Mouse (Mus musculus): ENCODE results near the gene Chn1.

- no peak for TF ChIP-seq CTCF (IDR thresholded peaks at IDR 0.05; ENCODE audit: control insufficient read depth, insufficient read depth, insufficient read length)
- no peak for TF ChIP-seq CEBPB (IDR thresholded peaks at IDR 0.05; ENCODE audit: low read depth)
- TF ChIP-seq MYOD1 (IDR thresholded peaks at IDR 0.05; ENCODE audit: control insufficient read depth, insufficient read length, low read depth), result no peak
These were observed 213.5 kb downstream of the Chn1 start for GRCm38 (mm10) chr2:73561665-73562063.
